Mouse (Mus musculus): ENCODE measurements around the gene Dnm3. TPM values are rescaled to one million over a fixed set of nuclear protein-coding genes. Genes with fewer than 3 reads are reported as not detected.

Dnm3 gene
- polyA plus RNA-seq, 1 experiment from 2014 or later, result 30.4 TPM

DNA sequence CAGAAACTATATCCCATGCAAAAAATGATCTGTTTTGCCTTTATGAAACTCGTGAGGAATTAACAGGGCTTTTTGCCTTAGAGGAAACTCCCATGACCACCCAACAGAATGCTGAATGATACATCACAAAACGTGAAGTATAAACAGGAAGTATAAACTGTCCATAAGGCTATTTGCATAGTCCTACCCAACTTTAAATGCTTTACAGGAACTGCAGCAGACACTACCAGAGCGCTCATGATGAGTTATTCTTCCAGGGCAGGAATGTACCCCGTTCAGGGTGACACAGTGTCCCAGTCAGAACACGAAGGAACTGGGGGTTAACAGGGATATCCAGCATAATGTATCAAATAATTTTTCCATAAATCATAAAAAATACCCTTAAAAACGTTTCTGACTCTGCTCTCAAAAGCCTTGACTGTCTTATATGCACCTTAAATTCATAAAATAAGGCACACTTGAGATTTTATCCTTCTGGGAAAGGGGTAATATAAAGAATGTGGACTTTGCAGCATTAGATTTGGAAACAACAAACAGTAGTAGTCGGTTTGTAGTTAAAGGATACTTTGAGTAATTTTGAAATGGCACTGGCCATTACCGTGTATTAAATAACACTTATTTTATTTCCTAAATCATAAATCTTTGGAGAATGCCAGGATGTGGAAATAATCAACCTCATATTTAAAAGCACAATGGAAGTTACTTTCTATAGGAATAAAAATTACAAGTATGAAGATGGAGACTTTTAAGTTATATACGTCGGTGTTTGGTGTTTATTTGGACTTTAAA, 252.8 kb downstream of the Dnm3 start:
- H3K4me1 ChIP-seq, result no peaks in the 10 kb centered on the region
- no peak for ATAC-seq (replicated peaks)
- no peak overlapping the region for H3K4me3 ChIP-seq
- WGBS, result 80% methylated on average over 10 of the region's 10 CpGs
- H3K4me2 ChIP-seq (replicated peaks), result no peak overlapping the region
- no peak overlapping the region for H3K9ac ChIP-seq (replicated peaks)
- no peaks in the 10 kb centered on the region for H3K36me3 ChIP-seq
- H3K9me3 ChIP-seq, result no peaks in the 10 kb centered on the region
- no peak overlapping the region for H3K27ac ChIP-seq (replicated peaks)
- H3K27me3 ChIP-seq, result no peaks in the 10 kb centered on the region

DNA sequence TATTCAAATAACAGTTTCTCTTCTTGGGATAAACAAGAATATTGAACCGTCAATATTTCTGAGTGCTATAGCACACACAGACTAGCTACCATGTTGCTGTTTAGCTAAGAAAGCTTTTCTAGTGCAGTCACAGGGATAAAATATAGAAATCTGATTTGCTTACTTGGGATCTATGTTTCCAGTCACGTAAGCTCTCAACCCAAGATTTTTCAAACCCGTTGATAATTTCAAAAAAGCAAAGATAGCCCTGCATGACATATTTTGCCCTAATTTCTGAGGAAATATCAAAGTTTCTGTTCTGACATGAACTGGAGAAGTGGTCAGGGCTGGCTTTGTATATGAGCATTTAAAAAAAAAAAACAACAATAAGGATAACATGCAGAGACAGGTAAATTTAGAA, 253.8 kb downstream of the Dnm3 start:
- no peak overlapping the region for H3K4me3 ChIP-seq
- H3K4me1 ChIP-seq, result no peaks in the 10 kb centered on the region
- WGBS, result 92% methylated on average over 3 of the region's 3 CpGs
- no peak overlapping the region for H3K9ac ChIP-seq (replicated peaks)
- no peak overlapping the region for H3K4me2 ChIP-seq (replicated peaks)
- no peak for ATAC-seq (replicated peaks)
- no peaks in the 10 kb centered on the region for H3K36me3 ChIP-seq
- no peak overlapping the region for H3K27ac ChIP-seq (replicated peaks)
- no peaks in the 10 kb centered on the region for H3K27me3 ChIP-seq
- no peaks in the 10 kb centered on the region for H3K9me3 ChIP-seq

- 87% methylated on average over 8 of the region's 8 CpGs for WGBS
- no peak overlapping the region for H3K4me3 ChIP-seq
- H3K9ac ChIP-seq (replicated peaks), result no peak overlapping the region
- H3K36me3 ChIP-seq, result no peaks in the 10 kb centered on the region
- H3K4me2 ChIP-seq (replicated peaks), result no peak overlapping the region
- no peak for ATAC-seq (replicated peaks)
- no peaks in the 10 kb centered on the region for H3K27me3 ChIP-seq
- no peaks in the 10 kb centered on the region for H3K9me3 ChIP-seq
- H3K27ac ChIP-seq (replicated peaks), result no peak overlapping the region
- H3K4me1 ChIP-seq, result no peaks in the 10 kb centered on the region
Measured at GRCm38 (mm10) chr1:162223258-162223940, 254.4 kb downstream of the Dnm3 start.

DNA sequence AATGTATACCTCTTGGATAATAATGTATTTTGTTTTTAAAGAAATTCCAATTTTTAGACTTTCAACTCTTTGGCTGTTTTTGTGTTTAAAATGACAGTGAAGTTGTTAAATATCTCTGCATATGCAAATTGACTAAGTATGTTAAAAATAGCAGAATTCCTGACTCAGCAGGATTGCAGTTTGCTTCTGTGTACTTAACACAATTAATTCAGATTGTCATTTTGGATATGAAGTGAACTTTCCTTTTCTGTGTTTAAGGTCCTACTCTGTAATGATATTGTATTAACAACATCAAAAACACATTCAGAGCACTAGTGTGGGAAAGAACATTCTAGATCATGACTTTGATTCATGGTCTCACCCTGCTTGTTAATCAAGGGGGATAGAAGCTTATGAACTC, 255.5 kb downstream of the Dnm3 start:
- H3K27me3 ChIP-seq, result no peaks in the 10 kb centered on the region
- no peak overlapping the region for H3K9ac ChIP-seq (replicated peaks)
- no peaks in the 10 kb centered on the region for H3K36me3 ChIP-seq
- H3K4me1 ChIP-seq, result no peaks in the 10 kb centered on the region
- ATAC-seq (replicated peaks), result no peak
- no peaks in the 10 kb centered on the region for H3K9me3 ChIP-seq
- H3K4me3 ChIP-seq, result no peak overlapping the region
- H3K27ac ChIP-seq (replicated peaks), result no peak overlapping the region
- H3K4me2 ChIP-seq (replicated peaks), result no peak overlapping the region

DNA sequence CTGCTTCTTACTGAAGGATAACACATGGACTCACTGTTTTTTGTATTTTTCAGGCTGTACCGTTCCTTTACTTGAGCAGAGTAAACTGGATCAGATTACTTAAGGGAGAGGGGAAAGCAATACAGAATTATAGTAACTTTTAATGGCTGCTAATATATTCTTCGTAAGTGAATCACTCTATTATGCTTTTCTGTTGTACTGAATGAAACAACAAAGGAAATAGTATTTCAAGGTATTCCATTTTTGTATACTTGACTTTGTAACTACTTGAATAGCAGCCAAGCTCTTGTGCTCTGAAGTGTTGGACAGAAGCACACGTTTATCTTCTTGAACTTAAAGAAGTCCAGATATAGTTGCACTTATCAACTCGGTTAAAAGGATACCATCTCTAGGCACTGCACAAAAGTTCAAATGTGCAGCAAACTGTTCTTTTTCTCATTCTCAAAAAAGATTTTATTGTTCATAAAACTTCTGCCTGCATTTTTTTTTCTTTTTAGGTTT, 256.0 kb downstream of the Dnm3 start:
- H3K36me3 ChIP-seq, result no peaks in the 10 kb centered on the region
- H3K27ac ChIP-seq (replicated peaks), result no peak overlapping the region
- no peak overlapping the region for H3K9ac ChIP-seq (replicated peaks)
- no peaks in the 10 kb centered on the region for H3K9me3 ChIP-seq
- H3K4me1 ChIP-seq, result no peaks in the 10 kb centered on the region
- H3K4me2 ChIP-seq (replicated peaks), result no peak overlapping the region
- H3K4me3 ChIP-seq, result no peak overlapping the region
- no peak for ATAC-seq (replicated peaks)
- H3K27me3 ChIP-seq, result no peaks in the 10 kb centered on the region
- 62% methylated on average over 4 of the region's 4 CpGs for WGBS

- Histone ChIP-seq H3K27ac (replicated peaks) (no peak overlapping the region), H3K4me2 (replicated peaks) (no peak overlapping the region), H3K4me1 (no peaks in the 10 kb centered on the region), H3K9ac (replicated peaks) (no peak overlapping the region), H3K4me3 (no peak overlapping the region), H3K36me3 (no peaks in the 10 kb centered on the region), H3K9me3 (no peaks in the 10 kb centered on the region), H3K27me3 (no peaks in the 10 kb centered on the region)
- no peak for ATAC-seq (replicated peaks)
Measured at GRCm38 (mm10) chr1:162220891-162221290, 256.9 kb downstream of the Dnm3 start.

DNA sequence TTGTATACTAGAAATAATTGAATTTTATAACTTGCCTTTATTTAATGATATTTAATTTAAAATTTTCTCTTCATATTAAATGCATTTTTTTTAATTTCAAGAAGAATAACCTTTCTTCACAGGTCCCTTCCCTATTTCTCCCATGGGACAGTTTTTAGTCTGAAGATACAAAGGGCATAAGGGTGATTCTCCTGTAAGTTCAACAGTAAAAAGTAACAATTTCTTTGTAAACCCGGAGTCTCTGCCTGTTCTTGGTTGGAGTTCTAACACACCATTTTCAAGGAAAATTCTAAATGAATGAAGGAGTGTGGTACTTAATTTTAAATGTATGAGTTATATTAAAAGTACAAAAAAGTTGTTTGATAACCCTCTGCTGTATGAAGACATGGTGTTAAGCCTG, 258.1 kb downstream of the Dnm3 start:
- 89% methylated on average over 1 of the region's 1 CpGs for WGBS
- H3K36me3 ChIP-seq, result no peaks in the 10 kb centered on the region
- no peak overlapping the region for H3K9ac ChIP-seq (replicated peaks)
- H3K9me3 ChIP-seq, result no peaks in the 10 kb centered on the region
- H3K27me3 ChIP-seq, result no peaks in the 10 kb centered on the region
- H3K4me3 ChIP-seq, result no peak overlapping the region
- no peaks in the 10 kb centered on the region for H3K4me1 ChIP-seq
- no peak overlapping the region for H3K27ac ChIP-seq (replicated peaks)
- H3K4me2 ChIP-seq (replicated peaks), result no peak overlapping the region
- ATAC-seq (replicated peaks), result no peak

GRCm38 (mm10) chr1:162218530-162219180, 259.2 kb downstream of the Dnm3 start:
- no peak overlapping the region for H3K9ac ChIP-seq (replicated peaks)
- H3K27ac ChIP-seq (replicated peaks), result no peak overlapping the region
- no peaks in the 10 kb centered on the region for H3K4me1 ChIP-seq
- no peak overlapping the region for H3K4me3 ChIP-seq
- H3K9me3 ChIP-seq, result no peaks in the 10 kb centered on the region
- 71% methylated on average over 8 of the region's 8 CpGs for WGBS
- no peaks in the 10 kb centered on the region for H3K27me3 ChIP-seq
- no peaks in the 10 kb centered on the region for H3K36me3 ChIP-seq
- H3K4me2 ChIP-seq (replicated peaks), result no peak overlapping the region
- ATAC-seq (replicated peaks), result no peak

- Histone ChIP-seq H3K27ac (replicated peaks) (no peak overlapping the region), H3K36me3 (no peaks in the 10 kb centered on the region), H3K4me3 (no peak overlapping the region), H3K27me3 (no peaks in the 10 kb centered on the region), H3K9ac (replicated peaks) (no peak overlapping the region), H3K9me3 (no peaks in the 10 kb centered on the region), H3K4me1 (no peaks in the 10 kb centered on the region), H3K4me2 (replicated peaks) (no peak overlapping the region)
- ATAC-seq (replicated peaks), result no peak
- 84% methylated on average over 15 of the region's 15 CpGs for WGBS
Measured at GRCm38 (mm10) chr1:162217340-162217974, 260.4 kb downstream of the Dnm3 start.

- ATAC-seq (replicated peaks), result no peak
Measured at GRCm38 (mm10) chr1:162216656-162217055, 261.2 kb downstream of the Dnm3 start.

GRCm38 (mm10) chr1:162215743-162216142, 262.1 kb downstream of the Dnm3 start:
- H3K36me3 ChIP-seq, result no peaks in the 10 kb centered on the region
- no peak overlapping the region for H3K4me3 ChIP-seq
- no peak for ATAC-seq (replicated peaks)

More at GRCm38 (mm10) chr1:162216656-162217055, 261.2 kb downstream of the Dnm3 start:
- no peaks in the 10 kb centered on the region for H3K36me3 ChIP-seq
- 25% methylated on average over 4 of the region's 4 CpGs for WGBS
- no peak overlapping the region for H3K4me3 ChIP-seq
- H3K27me3 ChIP-seq, result no peaks in the 10 kb centered on the region
- no peaks in the 10 kb centered on the region for H3K9me3 ChIP-seq
- no peak overlapping the region for H3K27ac ChIP-seq (replicated peaks)
- H3K9ac ChIP-seq (replicated peaks), result no peak overlapping the region
- no peaks in the 10 kb centered on the region for H3K4me1 ChIP-seq
- H3K4me2 ChIP-seq (replicated peaks), result no peak overlapping the region

DNA sequence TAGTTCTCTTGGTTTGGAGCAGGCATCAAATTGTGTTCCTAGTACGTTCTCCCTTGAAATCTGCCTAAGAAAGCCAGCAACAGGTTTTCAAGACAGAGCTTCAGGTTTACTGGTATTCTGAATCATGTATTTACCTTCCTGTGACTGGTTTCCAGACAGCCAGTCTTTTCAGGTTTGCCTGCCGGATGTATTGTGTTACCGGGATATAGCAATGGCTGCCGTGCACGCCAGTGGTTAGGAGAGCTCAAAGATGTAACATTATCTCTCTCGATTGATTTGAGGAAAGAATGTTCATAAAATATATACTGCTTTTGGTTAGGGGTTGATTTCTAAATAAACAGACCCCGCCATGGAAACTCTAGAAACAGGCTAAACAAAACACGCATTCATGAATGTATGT, 264.8 kb downstream of the Dnm3 start:
- H3K36me3 ChIP-seq, result no peaks in the 10 kb centered on the region
- no peak overlapping the region for H3K4me3 ChIP-seq
- no peak for ATAC-seq (replicated peaks)
- H3K9ac ChIP-seq (replicated peaks), result no peak overlapping the region
- peaks cover 3% of the 10 kb centered on the region; the same call in 1 of the 2 replicates for H3K4me1 ChIP-seq
- H3K27ac ChIP-seq (replicated peaks), result no peak overlapping the region
- H3K27me3 ChIP-seq, result no peaks in the 10 kb centered on the region
- 87% methylated on average over 8 of the region's 8 CpGs for WGBS
- H3K9me3 ChIP-seq, result no peaks in the 10 kb centered on the region
- H3K4me2 ChIP-seq (replicated peaks), result no peak overlapping the region

More at GRCm38 (mm10) chr1:162215743-162216142, 262.1 kb downstream of the Dnm3 start:
- Histone ChIP-seq H3K27ac (replicated peaks) (no peak overlapping the region), H3K27me3 (no peaks in the 10 kb centered on the region), H3K4me2 (replicated peaks) (no peak overlapping the region), H3K4me1 (no peaks in the 10 kb centered on the region), H3K9me3 (no peaks in the 10 kb centered on the region), H3K9ac (replicated peaks) (no peak overlapping the region)
- 87% methylated on average over 5 of the region's 5 CpGs for WGBS
